Mouse (Mus musculus) E14TG2a.4 (cell line): ENCODE measurements around the gene Tmem72.

Experiments
- CTCF ChIP-seq: conservative IDR thresholded peaks from 2 replicates; pipeline ENCODE4 v1.5.1; 2014; ENCODE audit warnings: low read length
- NANOG ChIP-seq: IDR thresholded peaks from 2 replicates; pipeline ENCODE4 v1.6.1; 2014; ENCODE audit warnings: borderline replicate concordance, low read length, mixed read lengths

DNA sequence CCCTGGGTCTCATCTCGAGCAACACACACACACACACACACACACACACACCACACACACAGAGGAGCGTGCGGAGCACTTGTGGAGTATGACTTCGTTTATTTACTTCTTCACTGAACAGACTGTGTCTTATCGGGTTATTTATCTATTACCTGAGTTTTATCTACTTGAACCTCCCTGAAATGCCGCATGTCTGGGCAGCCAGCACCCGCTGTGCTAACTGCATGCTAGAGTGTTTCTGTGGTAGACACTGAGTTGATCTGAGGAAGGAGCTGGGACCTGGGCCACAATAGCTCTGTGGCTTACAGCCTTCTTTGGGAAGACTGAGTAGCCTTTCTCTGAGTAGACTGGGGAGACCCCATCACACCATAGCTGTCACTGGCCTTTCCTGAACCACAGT, 1.1 kb upstream of the Tmem72 start:
- TF ChIP-seq CTCF (no peak), NANOG (no peak)
